Mouse (Mus musculus): ENCODE measurements at regions not wholly inside any gene's neighbourhood (a gene's known extent, or its start where the extent isn't known, plus 50 kb on each side); places are given as distances from the start of the nearest gene placed in this dataset.
"Not testable (repeated sequence)": the region's sequence is repeated elsewhere in the genome, so short reads cannot be mapped to it uniquely, and the experiment has no call there.

GRCm38 (mm10) chr17:60966401-60966800, 1914.7 kb downstream of the Efna5 start:
- DNase-seq (ENCODE audit: low spot score in 2 of 2) = no peak

- no peak for DNase-seq (ENCODE audit: low spot score in 2 of 2)
Observed at GRCm38 (mm10) chr17:60965660-60966059, 1915.5 kb downstream of the Efna5 start.

GRCm38 (mm10) chr17:60951464-60951863, 1929.7 kb downstream of the Efna5 start:
- DNase-seq (ENCODE audit: low spot score in 2 of 2) = no peak

- DNase-seq (ENCODE audit: low spot score in 2 of 2) = no peak
Observed at GRCm38 (mm10) chr17:60937754-60938508, 1924.8 kb upstream of the Nudt12 start.

GRCm38 (mm10) chr17:60934223-60934622, 1921.1 kb upstream of the Nudt12 start:
- no peak for DNase-seq (ENCODE audit: low spot score in 2 of 2)

GRCm38 (mm10) chr17:60925822-60926383, 1912.7 kb upstream of the Nudt12 start:
- peak; percentile 18 to 19 for DNase-seq (ENCODE audit: low spot score in 2 of 2)

- not testable (repeated sequence) for DNase-seq (ENCODE audit: low spot score in 2 of 2)
Observed at GRCm38 (mm10) chr17:60882721-60883120, 1869.5 kb upstream of the Nudt12 start.

- no peak for DNase-seq (ENCODE audit: low spot score in 2 of 2)
Observed at GRCm38 (mm10) chr17:60857445-60857844, 1844.3 kb upstream of the Nudt12 start.

GRCm38 (mm10) chr17:60854659-60855058, 1841.5 kb upstream of the Nudt12 start:
- no peak for DNase-seq (ENCODE audit: low spot score in 2 of 2)

- not testable (repeated sequence) for DNase-seq (ENCODE audit: low spot score in 2 of 2)
Observed at GRCm38 (mm10) chr17:60838794-60839193, 1825.6 kb upstream of the Nudt12 start.

GRCm38 (mm10) chr17:60832531-60832930, 1819.4 kb upstream of the Nudt12 start:
- no peak for DNase-seq (ENCODE audit: low spot score in 2 of 2)

- DNase-seq (ENCODE audit: low spot score in 2 of 2) = no peak
Observed at GRCm38 (mm10) chr17:60830498-60830897, 1817.3 kb upstream of the Nudt12 start.

GRCm38 (mm10) chr17:60804715-60805449, 1791.7 kb upstream of the Nudt12 start:
- no peak for DNase-seq (ENCODE audit: low spot score in 2 of 2)

GRCm38 (mm10) chr17:60762270-60762669, 1749.1 kb upstream of the Nudt12 start:
- no peak for DNase-seq (ENCODE audit: low spot score in 2 of 2)

GRCm38 (mm10) chr17:60761100-60761499, 1747.9 kb upstream of the Nudt12 start:
- DNase-seq (ENCODE audit: low spot score in 2 of 2) = peak; percentile 27 to 41

GRCm38 (mm10) chr17:60742856-60743255, 1729.7 kb upstream of the Nudt12 start:
- DNase-seq (ENCODE audit: low spot score in 2 of 2) = no peak

- DNase-seq (ENCODE audit: low spot score in 2 of 2) = no peak
Observed at GRCm38 (mm10) chr17:60738211-60738610, 1725.0 kb upstream of the Nudt12 start.

GRCm38 (mm10) chr17:60720138-60720537, 1707.0 kb upstream of the Nudt12 start:
- no peak for DNase-seq (ENCODE audit: low spot score in 2 of 2)

- no peak for DNase-seq (ENCODE audit: low spot score in 2 of 2)
Observed at GRCm38 (mm10) chr17:60717931-60718621, 1704.9 kb upstream of the Nudt12 start.

GRCm38 (mm10) chr17:60717494-60717893, 1704.3 kb upstream of the Nudt12 start:
- no peak for DNase-seq (ENCODE audit: low spot score in 2 of 2)
